Mouse (Mus musculus): Measurements from ENCODE around the gene Grb2.

Grb2 gene

DNA sequence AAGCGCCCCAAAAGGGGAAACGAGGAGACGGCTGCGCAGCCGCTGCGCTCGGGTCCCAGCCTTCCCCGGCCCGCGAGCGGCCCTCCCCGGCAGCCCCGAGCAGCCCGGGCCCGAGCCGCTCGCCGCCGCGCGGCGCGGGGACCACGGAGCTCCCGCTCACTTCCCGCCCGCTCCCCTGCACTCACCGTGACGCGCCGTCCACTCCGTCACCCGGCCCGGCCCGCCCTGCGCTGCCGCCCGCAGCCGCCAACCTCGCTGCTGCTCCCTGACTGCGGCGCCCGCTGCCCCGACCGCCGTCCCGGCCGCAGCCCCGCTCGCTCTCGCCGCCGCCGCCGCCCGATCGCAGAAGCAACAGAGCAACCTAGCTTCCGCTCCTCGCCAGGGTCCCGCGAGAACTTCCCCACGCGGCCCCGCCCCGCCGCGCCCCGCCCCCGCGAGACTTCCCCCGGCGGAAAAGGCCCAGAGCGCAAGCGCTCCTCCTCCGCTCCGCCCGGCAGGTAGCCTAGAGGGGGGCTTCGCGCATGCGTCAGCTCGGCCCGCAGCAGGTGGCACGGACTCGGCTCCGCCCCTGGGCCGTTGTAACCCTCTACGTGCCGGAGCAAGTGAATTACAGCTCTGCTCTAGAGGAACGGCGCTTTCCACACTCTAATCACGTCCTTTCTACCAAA, at the start of gene Grb2:
Grb2 (minus strand) TSS at position 389 of the 668 bp plus-strand sequence.
- DNase-seq: peak; percentile 100

DNA sequence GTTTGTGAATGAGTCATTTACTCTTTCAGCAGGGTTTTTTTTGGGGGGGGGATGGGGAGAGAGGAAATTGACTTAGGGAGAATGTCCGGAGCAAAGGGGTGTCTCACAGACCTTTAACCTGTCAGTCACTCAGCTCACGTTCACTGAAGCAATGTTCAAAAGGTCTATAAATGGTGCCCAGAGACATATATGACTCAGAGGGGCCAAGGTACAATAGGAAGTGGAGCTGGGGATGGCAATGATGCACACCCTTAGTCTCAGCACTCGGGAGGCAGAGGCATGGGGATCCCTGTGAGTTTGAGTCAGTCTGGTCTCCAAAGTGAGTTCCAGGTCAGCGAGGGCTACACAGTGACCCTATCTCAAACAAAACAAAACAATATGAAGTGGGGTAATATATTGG, 45.1 kb upstream of the Grb2 start:
- no peak for DNase-seq

DNA sequence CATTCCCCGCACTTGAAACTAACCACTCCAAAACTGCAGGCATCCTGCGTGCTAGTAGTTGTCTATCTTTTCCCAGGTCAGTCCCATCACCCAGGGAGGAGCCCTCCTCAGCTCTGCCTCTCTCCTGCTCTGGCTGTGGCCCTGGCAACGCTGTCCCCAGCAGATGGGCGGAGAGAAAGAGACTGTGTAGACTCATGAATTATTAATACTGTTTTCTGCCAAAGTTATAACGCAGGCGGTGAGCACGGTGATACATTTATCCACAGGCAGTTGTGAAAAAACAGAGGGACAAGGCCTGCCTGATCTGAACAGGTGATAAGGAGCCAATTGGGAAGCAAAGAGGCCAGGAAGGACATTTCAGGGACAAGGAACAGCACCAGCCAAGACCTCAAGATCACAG, 44.3 kb upstream of the Grb2 start:
- no peak for DNase-seq

DNA sequence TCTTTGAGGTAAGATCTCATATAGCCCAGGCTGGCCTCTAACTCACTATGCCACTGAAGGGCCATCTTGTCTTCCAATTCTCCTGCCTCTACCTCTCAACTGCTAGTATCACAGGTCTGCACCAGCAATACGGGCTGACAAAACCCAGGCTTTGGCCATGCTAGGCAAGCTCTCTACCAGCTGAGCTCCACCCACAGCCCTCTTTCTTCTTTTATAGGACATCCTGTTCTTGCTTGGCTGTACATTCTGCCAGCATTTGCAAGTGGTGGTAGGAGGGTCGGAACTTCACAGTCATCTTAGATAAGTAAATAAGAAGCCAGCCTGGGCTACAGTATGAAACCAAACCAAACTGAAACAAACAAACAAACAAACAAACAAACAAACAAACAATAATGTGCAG, 43.3 kb upstream of the Grb2 start:
- DNase-seq: peak; percentile 60

DNA sequence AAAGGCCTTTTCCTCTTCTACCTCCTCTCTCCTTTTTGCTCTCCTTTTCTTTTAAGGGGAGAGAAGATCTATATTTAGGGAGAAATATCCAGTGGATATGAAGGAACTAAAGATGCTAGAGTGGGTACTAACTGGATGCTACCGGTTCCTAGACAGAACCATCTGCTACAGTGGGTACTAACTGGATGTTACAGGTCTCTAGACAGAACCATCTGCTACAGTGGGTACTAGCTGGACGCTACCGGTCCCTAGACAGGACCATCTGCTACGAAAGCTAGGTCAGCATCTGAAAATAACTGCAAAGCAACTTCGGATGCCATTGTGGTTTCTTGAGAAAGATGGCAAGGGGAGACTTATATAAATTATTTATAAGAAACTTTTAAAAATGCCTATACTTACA, 41.4 kb upstream of the Grb2 start:
- no peak for DNase-seq

DNA sequence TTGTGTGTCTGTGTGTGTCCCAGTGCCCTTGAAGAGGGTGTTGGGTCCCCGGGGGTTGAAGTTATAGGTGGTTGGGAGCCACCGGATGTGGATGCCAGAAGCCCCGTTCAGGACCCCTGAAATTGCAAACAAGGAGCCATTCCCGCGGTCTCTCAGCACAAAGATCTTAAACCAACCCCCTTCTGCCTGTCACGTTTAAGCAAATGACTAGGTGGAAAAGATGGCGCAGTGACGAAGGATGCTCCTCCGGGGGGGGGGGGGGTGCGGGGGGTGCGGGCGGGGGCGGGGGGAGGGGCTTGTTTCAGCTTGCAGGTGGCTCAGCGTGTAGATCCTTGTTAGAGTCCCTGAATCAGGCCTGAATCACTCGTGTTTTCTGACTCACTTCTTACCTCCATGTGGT, 39.0 kb upstream of the Grb2 start:
- DNase-seq: peak; percentile 29

DNA sequence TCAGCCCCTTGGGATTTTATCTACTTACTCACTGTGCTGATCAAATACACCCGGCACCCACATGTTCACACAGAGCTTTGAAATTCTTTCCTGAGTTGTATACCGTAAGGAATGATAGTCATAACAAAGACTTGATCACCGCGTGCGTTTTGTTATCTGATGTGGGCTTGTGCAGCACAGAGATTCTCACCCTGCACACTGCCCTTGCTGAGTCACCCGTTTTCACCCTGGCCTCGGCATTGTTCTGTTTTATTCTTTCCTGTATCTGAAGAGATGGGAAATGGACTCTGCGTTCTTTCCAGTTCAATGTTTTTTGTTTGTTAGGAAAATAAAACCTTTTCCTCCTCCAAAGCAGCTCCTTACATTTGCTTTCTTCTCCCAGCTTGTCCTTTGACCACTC, 38.4 kb upstream of the Grb2 start:
- DNase-seq: peak; percentile 38

DNA sequence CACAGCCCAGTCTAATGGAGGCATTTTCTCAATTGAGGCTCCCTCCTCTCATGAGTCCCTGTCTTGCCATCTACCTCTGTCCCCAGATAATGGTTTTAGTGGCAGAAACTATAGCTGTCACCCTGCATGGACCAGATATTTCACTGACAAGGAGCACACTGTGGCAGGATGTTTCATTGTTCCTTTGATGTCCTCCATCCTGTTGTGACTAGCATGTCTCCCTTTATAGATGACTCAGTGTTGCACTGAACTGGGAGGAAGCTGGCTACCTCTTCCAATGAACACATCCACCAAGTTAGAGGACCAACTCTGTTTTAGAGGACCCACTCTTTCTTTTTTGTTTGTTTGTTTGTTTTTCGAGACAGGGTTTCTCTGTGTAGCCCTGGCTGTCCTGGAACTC, 37.7 kb upstream of the Grb2 start:
- peak; percentile 16 for DNase-seq

DNA sequence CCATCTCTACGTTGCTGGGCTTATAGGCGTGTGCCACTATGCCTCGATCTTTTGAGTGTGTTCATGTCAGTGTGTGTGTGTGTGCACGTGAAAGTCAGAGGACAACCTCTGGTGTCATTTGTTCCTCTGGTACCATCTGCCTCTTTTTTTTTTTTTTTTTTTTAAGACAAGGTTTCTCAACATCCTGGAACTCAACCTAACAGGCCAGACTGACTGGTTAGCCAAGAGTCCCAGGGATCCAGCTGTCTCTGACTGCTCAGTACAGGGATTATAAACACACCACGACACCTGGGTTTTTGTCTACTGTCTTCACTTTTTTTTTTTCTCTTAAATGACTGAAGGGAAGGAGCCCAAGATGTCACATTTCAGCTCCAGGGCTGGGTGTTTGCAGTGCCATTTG, 36.0 kb upstream of the Grb2 start:
- no peak for DNase-seq

DNA sequence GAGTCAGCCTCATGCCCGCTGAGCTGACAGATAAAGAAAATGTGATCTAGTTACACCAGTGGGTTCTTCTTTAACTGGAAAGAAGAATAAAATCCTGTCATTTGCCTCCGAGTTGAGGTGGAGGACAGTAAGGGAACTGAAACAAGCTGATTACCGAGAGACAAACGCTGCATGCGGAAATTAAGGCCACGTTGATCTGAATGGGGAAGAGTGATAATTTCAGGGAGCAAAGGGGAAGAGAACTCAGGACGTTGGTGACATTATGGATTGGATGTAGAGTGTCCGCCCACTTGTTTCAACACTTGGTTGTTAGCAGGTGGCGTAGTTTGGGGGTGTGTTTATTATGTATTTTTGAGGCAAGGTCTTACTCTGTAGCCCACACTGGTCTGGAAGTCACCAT, 34.5 kb upstream of the Grb2 start:
- no peak for DNase-seq

DNA sequence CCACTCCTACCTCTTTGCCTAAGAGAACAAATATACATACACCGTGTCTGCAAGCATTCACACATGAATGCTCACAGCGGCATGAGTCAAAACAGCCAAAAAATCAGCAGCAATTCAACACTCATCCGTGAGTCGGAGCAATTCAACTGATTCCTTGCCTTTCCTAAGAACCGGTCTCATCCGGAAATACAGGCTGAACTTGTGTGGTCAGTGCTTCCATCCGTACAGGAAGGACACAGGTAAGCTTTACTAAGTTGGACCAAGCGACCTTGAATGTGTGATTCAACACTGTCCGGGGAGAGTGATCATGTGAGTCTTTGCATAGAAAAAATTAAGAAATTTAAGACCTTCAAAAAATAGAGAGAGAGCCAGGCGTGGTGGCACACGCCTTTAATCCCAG, 32.7 kb upstream of the Grb2 start:
- no peak for DNase-seq

DNA sequence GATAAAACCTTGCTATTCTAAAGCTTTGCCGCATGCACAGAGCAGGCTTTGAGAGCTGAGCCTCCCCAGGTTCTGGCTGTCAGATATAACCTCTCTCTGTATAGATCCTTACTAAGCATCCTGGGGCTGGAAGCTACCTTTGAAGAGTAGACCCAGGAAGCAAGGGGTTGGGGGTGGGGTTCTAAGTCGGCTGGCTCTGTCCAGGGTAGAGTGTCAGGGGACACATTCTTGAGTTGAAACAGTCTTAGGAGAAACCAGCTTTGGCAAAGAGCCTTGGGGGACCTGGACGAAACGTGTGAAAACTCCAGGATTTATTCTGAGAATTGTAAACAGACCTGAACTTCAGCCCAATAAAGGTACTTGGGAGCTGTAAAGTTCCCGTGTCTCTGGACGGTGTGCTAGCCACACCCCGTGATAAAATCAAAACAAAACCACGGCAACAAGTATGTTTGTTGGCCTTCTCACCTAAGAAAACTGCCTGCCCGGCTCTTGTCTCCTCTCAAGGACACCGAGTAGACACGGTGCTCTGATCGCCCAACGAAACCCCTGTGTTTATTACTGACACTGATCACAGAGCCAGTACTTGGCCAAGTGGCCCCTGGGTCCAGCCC, 30.0 kb upstream of the Grb2 start:
- DNase-seq: no peak

DNA sequence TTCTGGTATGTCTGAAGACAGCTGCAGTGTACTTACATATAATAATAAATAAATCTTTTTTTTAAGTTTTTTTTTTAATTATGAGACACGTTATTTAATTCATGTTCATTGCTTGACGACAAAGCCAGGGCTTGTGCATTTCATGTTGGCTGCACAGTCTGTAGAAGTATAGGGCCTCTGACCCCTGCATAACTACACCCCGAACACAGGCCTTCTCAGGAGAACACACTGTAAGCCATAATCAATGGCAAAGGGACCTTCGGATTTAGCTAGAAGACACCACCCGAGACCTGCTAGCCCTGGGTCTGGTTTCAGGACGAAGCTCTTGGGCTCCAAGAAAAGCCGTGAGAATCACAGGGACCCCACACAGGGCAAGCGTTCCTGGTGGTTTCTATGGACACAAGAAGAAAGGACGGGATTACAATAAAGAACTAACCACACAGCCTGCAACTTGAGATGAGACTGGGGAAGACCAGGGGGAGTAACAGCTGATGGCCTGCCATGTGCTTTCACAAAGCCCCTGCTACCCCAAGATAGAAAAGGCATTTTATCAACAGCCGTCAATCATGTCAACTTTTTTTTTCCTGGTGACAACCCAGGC, 29.3 kb upstream of the Grb2 start:
- DNase-seq: no peak

DNA sequence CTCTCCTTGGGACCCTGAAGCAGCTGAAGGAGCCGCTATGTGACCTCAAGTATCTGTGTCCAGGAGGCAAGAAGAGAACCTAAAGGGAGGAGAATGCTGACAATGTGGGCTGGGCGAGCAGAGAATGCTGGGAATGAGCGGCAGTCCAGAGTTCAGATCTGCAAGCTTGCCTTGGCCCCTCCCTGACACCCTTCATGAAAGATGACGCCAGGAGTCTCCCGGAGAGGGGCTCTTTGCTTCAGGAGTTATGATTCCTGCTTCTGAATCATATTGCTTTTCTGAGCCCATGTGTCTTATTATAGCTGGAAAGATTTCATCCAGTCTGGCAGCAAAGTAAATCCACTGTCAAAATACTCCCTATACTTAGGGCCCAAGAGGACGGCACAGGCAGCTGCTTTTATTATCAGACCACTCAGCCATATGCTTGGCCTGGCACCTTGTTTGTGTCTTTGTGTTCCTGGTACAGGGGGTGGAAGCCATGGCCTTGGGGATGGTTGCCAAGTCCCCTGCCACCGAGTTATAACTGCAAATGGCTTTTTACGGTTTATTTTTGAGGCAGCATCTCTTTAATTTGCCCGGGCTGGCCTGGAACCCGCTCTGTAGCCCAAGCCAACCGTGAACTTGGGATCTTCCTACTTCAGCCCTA, 25.8 kb upstream of the Grb2 start:
- no peak for DNase-seq

DNA sequence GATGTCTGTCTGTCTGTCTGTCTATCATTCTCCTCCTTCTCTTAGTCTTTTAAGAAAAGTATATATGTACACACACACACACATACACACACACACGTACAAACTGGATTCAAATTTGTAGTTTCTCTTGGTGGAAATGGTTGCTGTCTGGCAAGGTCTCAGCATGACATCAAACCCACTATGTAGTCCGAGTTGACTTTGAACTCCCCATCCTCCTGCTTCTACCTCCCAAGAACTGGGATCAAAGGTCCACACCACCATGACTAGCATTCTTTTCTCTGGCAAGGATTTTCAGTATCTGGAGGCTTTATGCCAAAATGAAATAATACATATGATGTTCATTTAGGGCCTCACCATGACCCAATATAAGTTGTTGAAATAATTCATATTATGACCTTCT, 14.8 kb upstream of the Grb2 start:
- DNase-seq: no peak

DNA sequence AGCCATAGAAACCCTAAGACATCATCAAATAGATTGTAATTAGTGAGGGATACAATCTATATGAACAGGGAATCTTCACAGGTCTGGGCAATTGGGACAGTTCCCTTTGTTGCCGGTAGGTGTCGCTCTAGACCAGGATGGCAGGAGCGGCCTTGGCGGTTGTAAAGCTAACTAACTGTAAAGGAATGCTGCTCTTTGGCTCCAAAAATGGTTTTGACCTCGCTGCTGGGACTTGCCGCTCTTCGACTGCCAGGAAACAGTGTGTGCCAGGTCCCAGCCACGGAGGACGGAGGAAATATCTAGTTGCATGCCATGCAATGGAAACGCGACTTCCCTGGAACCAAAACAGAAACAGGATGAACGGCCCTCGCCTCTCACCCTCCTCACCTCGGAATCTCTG, 14.2 kb upstream of the Grb2 start:
- DNase-seq: peak; percentile 82

DNA sequence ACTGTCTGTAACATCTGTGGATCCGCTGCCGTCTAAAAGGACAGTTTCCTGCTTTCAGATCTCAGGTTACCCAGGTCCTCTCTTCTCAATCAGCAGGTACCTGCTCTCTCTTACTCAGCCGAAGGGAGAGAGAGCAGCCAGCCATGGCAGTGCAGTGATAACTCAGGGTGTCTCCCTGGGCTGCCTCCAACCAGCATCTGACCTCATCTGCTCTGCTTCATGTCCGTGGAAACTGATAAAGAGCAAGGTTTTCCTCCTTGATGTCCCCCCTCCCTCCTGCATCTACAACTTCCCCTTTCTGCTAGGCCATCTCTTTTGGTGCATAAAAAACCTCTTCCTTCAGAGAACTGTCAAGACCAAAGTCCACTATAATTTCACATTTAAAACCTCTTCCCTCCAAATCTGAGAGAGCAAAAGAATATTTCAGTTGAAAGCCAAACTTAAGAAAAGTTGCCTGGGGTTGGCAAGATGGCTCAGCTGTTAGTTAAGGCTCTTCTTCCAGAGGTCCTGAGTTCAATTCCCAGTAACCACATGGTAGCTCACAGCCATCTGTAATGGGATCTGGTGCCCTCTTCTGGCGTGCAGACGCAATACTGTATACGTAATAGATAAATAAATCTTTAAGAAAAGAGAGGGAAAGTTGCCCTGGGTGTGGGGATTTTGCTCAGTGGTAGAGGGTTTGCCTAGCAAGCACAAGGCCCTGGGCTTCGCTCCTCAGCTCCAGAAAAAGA, 9.4 kb upstream of the Grb2 start:
- peak; percentile 66 for DNase-seq

DNA sequence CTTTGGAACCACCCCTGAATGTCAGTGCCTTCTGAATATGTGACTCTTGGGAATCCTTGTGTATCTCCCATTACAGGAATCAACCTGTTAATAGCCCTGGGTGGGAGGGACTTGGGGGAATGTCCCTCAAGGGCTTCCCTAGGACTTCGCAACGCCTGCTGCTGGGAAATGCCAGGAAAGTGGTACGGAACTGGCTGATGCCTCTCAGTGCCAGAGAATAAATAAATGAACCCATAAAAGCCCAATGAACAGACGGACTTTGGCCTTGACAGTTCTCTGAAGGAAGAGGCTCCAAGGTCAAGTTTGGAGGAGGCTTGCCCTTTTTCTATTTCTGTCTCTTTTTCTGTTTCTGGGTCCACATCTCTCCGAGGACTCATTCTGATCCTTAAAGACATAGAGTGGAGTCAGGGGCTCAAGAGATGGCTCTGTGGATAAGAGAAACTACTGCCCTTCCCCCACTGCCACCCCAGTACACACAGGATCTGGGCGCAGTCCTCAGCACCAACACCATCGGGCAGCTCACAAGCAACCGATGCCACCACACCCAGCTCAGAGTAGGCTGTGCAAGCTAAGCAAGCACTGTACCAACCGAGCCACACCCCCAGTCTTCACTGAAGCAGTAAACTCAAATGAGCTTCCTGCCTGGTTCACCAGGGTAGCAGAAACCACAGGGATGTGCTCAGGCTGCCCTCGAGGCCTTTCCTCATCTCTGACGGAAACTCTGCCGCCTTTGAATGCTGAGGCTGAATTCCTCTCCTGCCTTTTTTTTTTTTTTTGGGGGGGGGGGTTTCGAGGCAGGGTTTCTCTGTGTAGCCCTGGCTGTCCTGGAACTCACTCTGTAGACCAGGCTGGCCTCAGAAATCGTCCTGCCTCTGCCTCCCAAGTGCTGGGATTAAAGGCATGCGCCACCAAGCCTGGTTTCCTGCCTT, 8.3 kb upstream of the Grb2 start:
- peak; percentile 39 for DNase-seq

DNA sequence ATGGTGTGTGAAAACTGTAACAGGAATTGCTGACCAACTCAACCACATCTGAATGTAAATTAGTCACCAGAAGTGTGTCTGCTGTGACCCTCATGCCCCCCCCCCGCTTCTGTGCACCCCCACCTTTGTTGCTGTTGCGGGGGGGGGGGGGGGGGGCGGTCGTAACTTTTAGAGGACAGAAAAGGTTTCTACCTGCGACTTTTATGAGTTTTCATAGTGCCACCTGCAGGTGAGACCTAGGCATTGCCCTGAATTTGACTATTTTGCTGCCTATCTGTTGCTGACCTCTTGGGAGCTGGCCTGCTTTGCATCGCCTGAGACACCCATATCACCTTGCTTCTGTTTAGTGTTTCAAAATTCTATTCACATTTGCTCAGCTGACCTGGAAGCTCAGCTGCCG, 6.1 kb upstream of the Grb2 start:
- peak; percentile 60 for DNase-seq

DNA sequence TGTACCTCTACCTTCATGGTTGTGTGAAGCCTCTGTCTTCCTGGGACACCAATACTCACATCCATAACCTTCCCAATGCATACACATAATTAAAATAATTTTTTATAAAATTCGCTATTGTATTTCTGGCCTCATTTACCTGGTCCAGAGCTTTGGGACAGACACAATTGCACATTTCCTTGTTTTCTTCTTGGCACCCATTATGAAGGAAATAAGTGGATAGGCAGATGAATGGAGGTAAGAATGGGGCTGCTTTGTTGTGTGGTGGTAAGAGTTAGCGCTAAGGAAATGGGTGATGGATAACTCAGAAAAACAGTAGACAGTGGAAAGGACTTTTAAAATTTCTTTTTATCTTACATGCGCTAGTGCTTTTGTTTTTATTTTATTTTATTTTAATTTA, 5.0 kb upstream of the Grb2 start:
- DNase-seq: no peak

DNA sequence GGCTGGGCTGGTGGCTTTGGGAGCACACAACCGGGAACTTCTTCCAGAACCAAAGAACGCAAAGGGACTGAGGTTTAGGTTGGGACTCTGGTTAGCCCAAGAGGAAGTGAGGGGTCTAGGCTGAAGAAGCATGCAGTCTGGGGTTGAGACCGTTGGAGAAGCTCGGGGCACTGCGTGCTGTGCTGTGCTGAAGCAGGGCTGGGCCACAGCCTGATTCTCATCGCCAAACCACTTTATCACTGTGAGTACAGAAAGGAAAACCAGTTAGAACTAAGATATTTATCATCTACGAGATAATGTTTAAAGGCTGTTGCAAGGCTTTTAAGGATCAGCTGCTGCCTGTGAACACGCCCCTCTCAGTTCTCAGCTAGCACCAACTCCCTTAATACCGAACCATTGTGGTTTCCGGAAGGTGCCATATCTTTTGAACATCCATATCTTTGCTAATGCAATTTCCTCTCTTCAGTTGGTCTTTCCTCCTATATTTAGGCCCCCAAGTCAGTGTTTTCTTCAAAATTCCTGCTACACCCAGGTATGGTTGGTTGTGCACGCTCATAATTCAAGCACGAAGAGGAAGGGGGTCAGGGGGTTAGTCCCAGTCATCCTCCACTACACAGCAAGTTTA, 4.4 kb upstream of the Grb2 start:
- peak; percentile 41 for DNase-seq

DNA sequence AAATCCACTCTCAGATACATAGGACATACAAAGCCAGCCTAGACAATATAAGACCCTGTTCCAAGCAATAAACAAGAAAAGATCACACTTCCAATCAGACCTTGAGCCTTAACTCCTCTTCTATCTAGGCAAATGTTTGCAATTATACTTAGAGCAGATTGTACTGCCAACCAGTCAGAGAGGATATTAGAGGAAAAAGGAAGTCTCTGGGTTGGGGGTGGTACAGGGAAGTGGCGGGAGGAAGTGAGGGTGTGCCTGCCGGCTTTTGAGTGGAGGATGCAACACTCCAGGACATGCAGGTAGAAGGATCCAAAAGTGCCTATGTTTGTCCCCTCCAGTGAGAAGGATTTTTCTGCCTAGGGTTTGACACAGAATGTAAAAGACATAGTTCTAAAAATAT, 3.9 kb upstream of the Grb2 start:
- peak; percentile 66 for DNase-seq
